Comparison of ENCODE assay signal across 8 mouse cellular contexts in genomic region chr13:73937321-73938176, GRCm38 (mm10). TPM values are rescaled to one million over a fixed set of nuclear protein-coding genes. Genes with fewer than 3 reads are reported as not detected.
DNase-seq lines count a peak whose midpoint lies in the region; ATAC-seq lines count a peak whose summit lies in the region.

Gene Trip13 (minus strand): TSS chr13:73937784.
Gene Brd9 (plus strand): TSS chr13:73937811.

- H3K4me3 ChIP-seq in heart, embryonic 14.5 days (ENCODE audit: control insufficient read depth in 1 of 2, insufficient read depth in 1 of 2, low read depth in 1 of 2, low read length in 2 of 2), result peak within 1 kb of the TSS; percentile 81 to 95
- H3K4me3 ChIP-seq in liver, embryonic 13.5 days (replicated peaks), result peak within 1 kb of the TSS; percentile 79
- peak within 1 kb of the TSS; percentile 74 for H3K4me3 ChIP-seq in stomach, embryonic 16.5 days (replicated peaks; ENCODE audit: low read length)

- DNase-seq in c-Kit-negative CD71-positive TER-119-positive erythroid progenitor cells, embryonic 14.5 days (ENCODE audit: low read depth, low spot score), result peak; percentile 86
- peak; percentile 52 for DNase-seq in fibroblast of lung, adult 2 months (ENCODE audit: low read depth)
- DNase-seq in kidney, postnatal 14 days, result peak; percentile 94
- DNase-seq in liver, embryonic 13.5 days, result peak; percentile 91
- peak; percentile 95 for DNase-seq in neural tube, embryonic 10.5 days (ENCODE audit: extremely low spot score, low spot score)

- H3K4me2 ChIP-seq in heart, embryonic 14.5 days (ENCODE audit: low read length), result peak within 1 kb of the TSS; percentile 78
- peak within 1 kb of the TSS; percentile 87 for H3K4me2 ChIP-seq in liver, embryonic 13.5 days
- H3K4me2 ChIP-seq in stomach, embryonic 16.5 days (ENCODE audit: low read depth, low read length), result peak within 1 kb of the TSS; percentile 81

- WGBS in heart, embryonic 14.5 days, result under 1% methylated on average over 82 of the region's 82 CpGs
- under 1% methylated on average over 82 of the region's 82 CpGs for WGBS in liver, embryonic 13.5 days (ENCODE audit: insufficient replicate concordance)
- under 1% methylated on average over 82 of the region's 82 CpGs for WGBS in stomach, embryonic 16.5 days

- H3K4me1 ChIP-seq in heart, embryonic 14.5 days (ENCODE audit: control insufficient read depth in 2 of 2, insufficient read depth in 2 of 2, low read length in 2 of 2), result peaks cover 3 to 14% of the 10 kb centered on the region in 2 experiments; a peak in 2 of 4 replicates
- peaks cover 21% of the 10 kb centered on the region for H3K4me1 ChIP-seq in liver, embryonic 13.5 days (replicated peaks)
- H3K4me1 ChIP-seq in stomach, embryonic 16.5 days (ENCODE audit: control insufficient read depth, insufficient read depth, low read length), result peaks cover 12% of the 10 kb centered on the region; the same call in 1 of the 2 replicates

- ATAC-seq in CD4-positive, CD25-positive, alpha-beta regulatory T cell, adult 4 months, result peak; percentile 90
- ATAC-seq in heart, embryonic 14.5 days (ENCODE audit: insufficient number of reproducible peaks, insufficient read depth, low FRiP score, low read depth), result peak; percentile 93
- peak; percentile 94 for ATAC-seq in liver, embryonic 13.5 days (ENCODE audit: low read depth)
- ATAC-seq in stomach, embryonic 16.5 days (ENCODE audit: insufficient read depth, low FRiP score), result peak; percentile 97

- H3K9ac ChIP-seq in heart, embryonic 14.5 days (ENCODE audit: low read length), result peak within 1 kb of the TSS; percentile 82
- peak within 1 kb of the TSS; percentile 89 for H3K9ac ChIP-seq in liver, embryonic 13.5 days
- H3K9ac ChIP-seq in stomach, embryonic 16.5 days (ENCODE audit: low read length), result peak within 1 kb of the TSS; percentile 90

- H3K27ac ChIP-seq in heart, embryonic 14.5 days (replicated peaks in 1 of 2; ENCODE audit: control insufficient read depth in 1 of 2, insufficient read depth in 1 of 2, low read depth in 2 of 2, low read length in 2 of 2), result peak within 1 kb of the TSS; percentile 81 to 83
- H3K27ac ChIP-seq in liver, embryonic 13.5 days, result peak within 1 kb of the TSS; percentile 94
- H3K27ac ChIP-seq in stomach, embryonic 16.5 days (ENCODE audit: low read length), result peak within 1 kb of the TSS; percentile 97

- H3K9me3 ChIP-seq in heart, embryonic 14.5 days (ENCODE audit: control insufficient read depth, low read length), result no peaks in the 10 kb centered on the region
- H3K9me3 ChIP-seq in liver, embryonic 13.5 days (replicated peaks), result no peaks in the 10 kb centered on the region
- no peaks in the 10 kb centered on the region for H3K9me3 ChIP-seq in stomach, embryonic 16.5 days (replicated peaks; ENCODE audit: control insufficient read depth, low read length)

- H3K36me3 ChIP-seq in heart, embryonic 14.5 days (ENCODE audit: control insufficient read depth, insufficient read depth, low read length), result peaks cover 60% of the 10 kb centered on the region
- peaks cover 57% of the 10 kb centered on the region for H3K36me3 ChIP-seq in liver, embryonic 13.5 days
- peaks cover 6% of the 10 kb centered on the region for H3K36me3 ChIP-seq in stomach, embryonic 16.5 days (ENCODE audit: control insufficient read depth, insufficient read depth, low read length)

- no peaks in the 10 kb centered on the region for H3K27me3 ChIP-seq in heart, embryonic 14.5 days (ENCODE audit: control insufficient read depth, insufficient read depth, low read length)
- no peaks in the 10 kb centered on the region for H3K27me3 ChIP-seq in liver, embryonic 13.5 days
- no peaks in the 10 kb centered on the region for H3K27me3 ChIP-seq in stomach, embryonic 16.5 days (ENCODE audit: control insufficient read depth, insufficient read depth, low read length)

RNA-seq across cellular contexts. Expression of gene Trip13, which starts in this region (rescaled TPM):
- 1 to 10 TPM; 1.2 to 2.0 TPM for polyA plus RNA-seq in CD4-positive, CD25-positive, alpha-beta regulatory T cell, adult 4 months (2017; shearing (Covaris generic))
- polyA plus RNA-seq in heart, embryonic 14.5 days (2014; fragmentation: Nextera tagmentation; extraction: Ambion mirVana), result 27.7 and 27.9 TPM in 2 replicates
- 29.0 and 34.3 TPM in 2 replicates for polyA plus RNA-seq in liver, embryonic 13.5 days (2015; fragmentation: Nextera tagmentation; extraction: Ambion mirVana)
- polyA plus RNA-seq in stomach, embryonic 16.5 days (2015; fragmentation: Nextera tagmentation; extraction: Ambion mirVana), result 29.4 and 29.6 TPM in 2 replicates

RNA-seq across cellular contexts. Expression of gene Brd9, which starts in this region (rescaled TPM):
- polyA plus RNA-seq in CD4-positive, CD25-positive, alpha-beta regulatory T cell, adult 4 months (2017; shearing (Covaris generic)), result 10 to 100 TPM; 61.9 to 72.2 TPM
- 37.1 and 38.6 TPM in 2 replicates for polyA plus RNA-seq in heart, embryonic 14.5 days (2014; fragmentation: Nextera tagmentation; extraction: Ambion mirVana)
- 18.1 and 18.2 TPM in 2 replicates for polyA plus RNA-seq in liver, embryonic 13.5 days (2015; fragmentation: Nextera tagmentation; extraction: Ambion mirVana)
- polyA plus RNA-seq in stomach, embryonic 16.5 days (2015; fragmentation: Nextera tagmentation; extraction: Ambion mirVana), result 41.1 and 45.6 TPM in 2 replicates

Comparison
In these comparisons a context has a peak if more than half of its experiments do, and no peak if none do; other contexts are left out.
1. Peak in every context shown above with its lines: DNase-seq, ATAC-seq, H3K4me3 ChIP-seq and H3K27ac ChIP-seq.